In the genomic region with DNA sequence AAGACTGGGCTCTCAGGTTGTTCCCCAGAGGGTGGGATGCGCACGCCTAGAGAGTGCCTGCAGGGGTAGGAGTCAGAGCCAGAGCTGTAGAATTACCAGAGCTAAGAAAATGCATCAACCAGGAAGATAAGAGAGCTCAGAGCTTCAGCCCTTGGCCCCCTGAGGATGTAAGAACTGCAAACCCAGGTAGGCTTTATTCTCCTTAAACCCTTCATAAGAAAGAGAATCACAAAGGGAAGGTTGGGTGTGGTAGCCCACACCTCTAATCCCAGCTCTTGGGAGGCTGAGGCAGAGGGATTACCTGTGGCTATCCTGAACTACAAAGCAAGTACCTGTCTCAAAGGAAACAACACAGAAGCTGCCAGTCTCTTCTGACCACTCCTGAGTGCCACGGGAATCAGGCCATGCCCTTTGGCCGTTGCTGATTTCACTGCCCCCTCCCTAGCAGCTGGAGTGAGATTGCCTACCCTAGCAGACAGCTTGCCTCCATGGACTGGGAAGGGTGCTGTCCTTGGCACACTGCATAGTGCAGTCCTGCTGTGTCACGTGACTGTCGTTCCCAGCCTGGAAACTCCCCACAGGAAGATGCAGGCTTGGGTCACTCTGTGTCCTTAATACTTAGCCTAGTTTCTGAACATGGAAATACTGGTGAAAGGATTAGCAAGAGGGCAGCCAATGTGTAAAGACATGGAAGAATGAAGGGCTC, we compare ENCODE assay signal across 11 mouse cellular contexts. TPM values are rescaled to one million over a fixed set of nuclear protein-coding genes. Genes with fewer than 3 reads are reported as not detected.
DNase-seq lines count a peak whose midpoint lies in the region; ATAC-seq and TF ChIP-seq lines count a peak whose summit lies in the region.
"Had no signal": no experiment of that assay in that cellular context is flagged by ENCODE, and none has a peak within 500 bp of the region (broad histone marks: within the 10 kb centered on the region; RNA-seq: fewer than 3 reads in every experiment).

No protein-coding gene starts in this region.

- H3K27me3 ChIP-seq in heart, postnatal 0 days (ENCODE audit: control insufficient read depth, insufficient read depth, low read length), result no peaks in the 10 kb centered on the region
- no peaks in the 10 kb centered on the region for H3K27me3 ChIP-seq in midbrain, embryonic 11.5 days (ENCODE audit: control insufficient read depth, insufficient read depth, low read length)
- H3K27me3 ChIP-seq: embryonic facial prominence, embryonic 12.5 days had no signal

- no peak overlapping the region for H3K4me2 ChIP-seq in heart, postnatal 0 days (ENCODE audit: low read depth, low read length)
- no peak overlapping the region for H3K4me2 ChIP-seq in midbrain, embryonic 11.5 days
- H3K4me2 ChIP-seq: embryonic facial prominence, embryonic 12.5 days had no signal

- peak; percentile 37 for DNase-seq in ovary, postnatal 36 days (ENCODE audit: low spot score)
- no peak for DNase-seq in ovary, postnatal 10 days (ENCODE audit: low spot score)
- peak; percentile 65 for DNase-seq in heart, postnatal 0 days (ENCODE audit: low spot score)
- DNase-seq in kidney, postnatal 36 days, result peak; percentile 72 to 82
- no peak for DNase-seq in right cerebral cortex, postnatal 14 days
- no peak for DNase-seq in cerebellum, adult 11 months
- no peak for DNase-seq in midbrain, embryonic 11.5 days (ENCODE audit: low spot score, missing footprints)
- DNase-seq: thymus, postnatal 36 days had no signal

- no peak overlapping the region for H3K4me3 ChIP-seq in heart, postnatal 0 days (ENCODE audit: low read depth, low read length)
- H3K4me3 ChIP-seq in midbrain, embryonic 11.5 days (ENCODE audit: low read depth, low read length), result no peak overlapping the region
- H3K4me3 ChIP-seq: embryonic facial prominence, embryonic 12.5 days had no signal

- peaks cover 13% of the 10 kb centered on the region; the same call in 1 of the 2 replicates for H3K4me1 ChIP-seq in heart, postnatal 0 days (ENCODE audit: control insufficient read depth, insufficient read depth)
- peaks cover 20% of the 10 kb centered on the region for H3K4me1 ChIP-seq in midbrain, embryonic 11.5 days (ENCODE audit: control insufficient read depth, insufficient read depth, low read length)
- H3K4me1 ChIP-seq: embryonic facial prominence, embryonic 12.5 days had no signal

- ATAC-seq in heart, postnatal 0 days (ENCODE audit: insufficient read depth, low read depth), result peak; percentile 78
- ATAC-seq in midbrain, embryonic 11.5 days (ENCODE audit: low FRiP score), result no peak

- 32% methylated on average over 6 of the region's 6 CpGs for WGBS in heart, postnatal 0 days
- 42% methylated on average over 6 of the region's 6 CpGs for WGBS in midbrain, embryonic 11.5 days

- no peak for TF ChIP-seq EP300 in heart, postnatal 0 days (IDR thresholded peaks at IDR 0.05; ENCODE audit: low read depth)

- TF ChIP-seq CTCF in heart, postnatal 0 days (IDR thresholded peaks at IDR 0.05; ENCODE audit: low read depth), result no peak

- H3K9me3 ChIP-seq in heart, postnatal 0 days (replicated peaks; ENCODE audit: control insufficient read depth, low read length), result no peaks in the 10 kb centered on the region
- no peaks in the 10 kb centered on the region for H3K9me3 ChIP-seq in midbrain, embryonic 11.5 days (ENCODE audit: control insufficient read depth, low read length)
- H3K9me3 ChIP-seq: embryonic facial prominence, embryonic 12.5 days had no signal

- H3K27ac ChIP-seq in heart, postnatal 0 days (ENCODE audit: low read depth), result no peak overlapping the region
- no peak overlapping the region for H3K27ac ChIP-seq in midbrain, embryonic 11.5 days (ENCODE audit: low read depth, low read length)
- H3K27ac ChIP-seq: embryonic facial prominence, embryonic 12.5 days; macrophage had no signal

- no peak overlapping the region for H3K9ac ChIP-seq in heart, postnatal 0 days (replicated peaks; ENCODE audit: low read depth, low read length)
- H3K9ac ChIP-seq in midbrain, embryonic 11.5 days (ENCODE audit: low read length), result no peak overlapping the region
- H3K9ac ChIP-seq: embryonic facial prominence, embryonic 12.5 days had no signal

- H3K36me3 ChIP-seq in heart, postnatal 0 days (replicated peaks; ENCODE audit: control insufficient read depth, insufficient read depth, low read length), result peaks cover 25% of the 10 kb centered on the region
- H3K36me3 ChIP-seq in midbrain, embryonic 11.5 days (ENCODE audit: control insufficient read depth, insufficient read depth, low read length), result 0 out of 2 replicates have a peak, but pooled peaks cover 6% of the 10 kb centered on the region

RNA-seq across cellular contexts. Expression of a gene that starts 5.4 kb away (rescaled TPM):
- not detected in 2 replicates for total RNA-seq in heart, postnatal 0 days (2014; rRNA removed; ENCODE audit: low replicate concordance)
- not detected in 2 replicates for polyA plus RNA-seq in heart, postnatal 0 days (2015; fragmentation: Nextera tagmentation; extraction: Ambion mirVana)
- not detected in 2 replicates for polyA plus RNA-seq in midbrain, embryonic 11.5 days (2014; fragmentation: Nextera tagmentation; extraction: Ambion mirVana)
- total RNA-seq: layer of hippocampus, adult 18-20 months had no signal
- polyA plus RNA-seq: macrophage had no signal

RNA-seq across cellular contexts. Expression of a gene that starts 43.4 kb away (rescaled TPM):
- total RNA-seq in heart, postnatal 0 days (2014; rRNA removed; ENCODE audit: low replicate concordance), result 54.7 and 85.6 TPM in 2 replicates
- 28.5 and 29.9 TPM in 2 replicates for polyA plus RNA-seq in heart, postnatal 0 days (2015; fragmentation: Nextera tagmentation; extraction: Ambion mirVana)
- 75.8 and 80.9 TPM in 2 replicates for polyA plus RNA-seq in midbrain, embryonic 11.5 days (2014; fragmentation: Nextera tagmentation; extraction: Ambion mirVana)

Comparison
In these comparisons a context has a peak if more than half of its experiments do, and no peak if none do; other contexts are left out.
1. DNase-seq: peak in ovary, postnatal 36 days (single experiment), heart, postnatal 0 days (single experiment) and kidney, postnatal 36 days (2 of 2); none in ovary, postnatal 10 days (single experiment), right cerebral cortex, postnatal 14 days (single experiment), cerebellum, adult 11 months (single experiment) and midbrain, embryonic 11.5 days (single experiment).